Mouse (Mus musculus) forebrain, embryonic 12.5 days (tissue): ENCODE data around the gene Zfp27. TPM values are rescaled to one million over a fixed set of nuclear protein-coding genes. Genes with fewer than 3 reads are reported as not detected.
A peak's percentile ranks its signal among the peaks of the same experiment; 100 is the strongest.
"Not testable (repeated sequence)": the region's sequence is repeated elsewhere in the genome, so short reads cannot be mapped to it uniquely, and the experiment has no call there.

Experiments
- ATAC-seq: fragments of 200-750 bp; cut with Nextera tagmentation; 2 replicates; pipeline ENCODE4 v1.8.0; 2017; ENCODE audit warnings: moderate TSS enrichment; ENCODE audit not compliant: low FRiP score
- H3K27ac ChIP-seq: fragments of 300-500 bp; sonication (generic); 2 replicates; pipeline ENCODE4 v1.5.1; 2016; ENCODE audit warnings: mild to moderate bottlenecking
- H3K27me3 ChIP-seq: fragments of 300-500 bp; sonication (generic); 2 replicates; pipeline ENCODE4 v1.6.1; 2016; ENCODE audit warnings: mild to moderate bottlenecking
- H3K36me3 ChIP-seq: fragments of 300-500 bp; sonication (generic); replicated peaks from 2 replicates; pipeline ENCODE4 v1.6.1; 2016; ENCODE audit warnings: mild to moderate bottlenecking
- H3K4me1 ChIP-seq: fragments of 300-500 bp; sonication (generic); 2 replicates; pipeline ENCODE4 v1.6.1; 2016
- H3K4me2 ChIP-seq: fragments of 300-500 bp; sonication (generic); 2 replicates; pipeline ENCODE4 v1.6.1; 2016; ENCODE audit warnings: mild to moderate bottlenecking, moderate library complexity
- H3K4me3 ChIP-seq: fragments of 300-500 bp; sonication (generic); replicated peaks from 2 replicates; pipeline ENCODE4 v1.5.1; 2016; ENCODE audit warnings: mild to moderate bottlenecking
- H3K9ac ChIP-seq: fragments of 300-500 bp; sonication (generic); 2 replicates; pipeline ENCODE4 v1.6.1; 2016; ENCODE audit warnings: mild to moderate bottlenecking
- H3K9me3 ChIP-seq: fragments of 300-500 bp; sonication (generic); 2 replicates; pipeline ENCODE4 v1.6.1; 2016
- WGBS: fragments of 180-500 bp; shearing (Covaris S2); methylation state at CpG from one replicate; pipeline ENCODE4 v1.1.7; 2016; 5-methylcytosine and 5-hydroxymethylcytosine counted together
- microRNA-seq: library from miRNA; unstranded; fragments of <30 nt; microRNA quantifications from one replicate; pipeline ENCODE4, GENCODE M21; 2017
- polyA plus RNA-seq: library from polyadenylated mRNA; unstranded; fragments of >200 nt; fragmentation: Nextera tagmentation; extraction: Ambion mirVana; gene quantifications from 2 replicates; pipeline ENCODE4 v1.2.1, GENCODE M21; 2016

Gene Zfp27
- polyA plus RNA-seq, 1 experiment from 2014 or later, result 13.4 TPM

GRCm38 (mm10) chr7:29877561-29877960 is 28.8 kb downstream of the Zfp27 start:
- 91% methylated on average over 9 of the region's 9 CpGs for WGBS
- not testable (repeated sequence) for ATAC-seq, H3K27me3 ChIP-seq, H3K4me2 ChIP-seq, H3K4me1 ChIP-seq, H3K27ac ChIP-seq, H3K9ac ChIP-seq, H3K4me3 ChIP-seq
- peaks cover 21% of the 10 kb centered on the region for H3K9me3 ChIP-seq
- H3K36me3 ChIP-seq, result peaks cover 30% of the 10 kb centered on the region

GRCm38 (mm10) chr7:29874256-29874655 is 32.1 kb downstream of the Zfp27 start:
- H3K4me1 ChIP-seq, result no peaks in the 10 kb centered on the region
- no peaks in the 10 kb centered on the region for H3K27me3 ChIP-seq
- H3K36me3 ChIP-seq, result peaks cover 30% of the 10 kb centered on the region
- H3K9me3 ChIP-seq, result peaks cover 25% of the 10 kb centered on the region
- ATAC-seq, result no peak
- H3K4me3 ChIP-seq, result no peak overlapping the region
- no peak overlapping the region for H3K27ac ChIP-seq
- 96% methylated on average over 10 of the region's 10 CpGs for WGBS
- H3K9ac ChIP-seq, result no peak overlapping the region
- H3K4me2 ChIP-seq, result no peak overlapping the region

- Histone ChIP-seq H3K27ac (no peak overlapping the region), H3K36me3 (peaks cover 4% of the 10 kb centered on the region; the same call in 1 of the 2 replicates), H3K9me3 (no peaks in the 10 kb centered on the region), H3K4me1 (peaks cover 9% of the 10 kb centered on the region), H3K27me3 (no peaks in the 10 kb centered on the region), H3K4me2 (no peak overlapping the region), H3K9ac (no peak overlapping the region), H3K4me3 (no peak overlapping the region)
- ATAC-seq, result no peak
- whole genome bisulfite sequencing, result 87% methylated on average over 7 of the region's 7 CpGs
These were observed 44.7 kb downstream of the Zfp27 start for GRCm38 (mm10) chr7:29861660-29862059.

GRCm38 (mm10) chr7:29859532-29860517 is 46.5 kb downstream of the Zfp27 start, which contains the start of gene Zfp420:
Gene Zfp420, plus strand, starts transcription at chr7:29859979.
- H3K27me3 ChIP-seq, result no peaks in the 10 kb centered on the region
- peak within 1 kb of the TSS; percentile 77 for H3K4me2 ChIP-seq
- no peaks in the 10 kb centered on the region for H3K9me3 ChIP-seq
- peak within 1 kb of the TSS; percentile 62 for H3K4me3 ChIP-seq
- H3K36me3 ChIP-seq, result peaks cover 4% of the 10 kb centered on the region; the same call in 1 of the 2 replicates
- peak; percentile 98 for ATAC-seq
- peak within 1 kb of the TSS; percentile 68 for H3K27ac ChIP-seq
- 7% methylated on average over 32 of the region's 32 CpGs for WGBS
- peaks cover 9% of the 10 kb centered on the region for H3K4me1 ChIP-seq
- H3K9ac ChIP-seq, result peak within 1 kb of the TSS; percentile 68

- Histone ChIP-seq H3K9me3 (no peaks in the 10 kb centered on the region), H3K4me1 (peaks cover 6% of the 10 kb centered on the region), H3K9ac (peak within 1 kb of the TSS; percentile 57), H3K4me3 (peak within 1 kb of the TSS; percentile 49), H3K27ac (no peak within 1 kb of the TSS), H3K27me3 (no peaks in the 10 kb centered on the region), H3K4me2 (peak within 1 kb of the TSS; percentile 68), H3K36me3 (peaks cover 23% of the 10 kb centered on the region)
- WGBS, result 2% methylated on average over 21 of the region's 21 CpGs
- ATAC-seq, result peak; percentile 97
These were observed 53.0 kb downstream of the Zfp27 start, which contains the start of gene Zfp940 for GRCm38 (mm10) chr7:29853219-29853842. Gene Zfp940, minus strand, starts transcription at chr7:29853669.

- peaks cover 24% of the 10 kb centered on the region for H3K36me3 ChIP-seq
- peak overlapping the region; percentile 49 for H3K4me3 ChIP-seq
- peak; percentile 4; the same call in 1 of the 2 replicates for ATAC-seq
- no peaks in the 10 kb centered on the region for H3K27me3 ChIP-seq
- no peaks in the 10 kb centered on the region for H3K9me3 ChIP-seq
- peak overlapping the region; percentile 68 for H3K4me2 ChIP-seq
- WGBS, result 58% methylated on average over 9 of the region's 9 CpGs
- peaks cover 6% of the 10 kb centered on the region for H3K4me1 ChIP-seq
- H3K9ac ChIP-seq, result peak overlapping the region; percentile 57
- H3K27ac ChIP-seq, result no peak overlapping the region
These were observed 53.5 kb downstream of the Zfp27 start for GRCm38 (mm10) chr7:29852831-29853218.

GRCm38 (mm10) chr7:29844616-29845015 is 61.8 kb downstream of the Zfp27 start:
- WGBS, result 93% methylated on average over 5 of the region's 5 CpGs
- no peak for ATAC-seq
- Histone ChIP-seq H3K4me2 (no peak overlapping the region), H3K27ac (no peak overlapping the region), H3K27me3 (no peaks in the 10 kb centered on the region), H3K4me1 (no peaks in the 10 kb centered on the region), H3K9ac (no peak overlapping the region), H3K36me3 (peaks cover 49% of the 10 kb centered on the region), H3K9me3 (no peaks in the 10 kb centered on the region), H3K4me3 (no peak overlapping the region)

Small RNA genes within 50 kb of the gene (microRNA-seq; reads per million reads assigned to microRNA genes)
- 1.2 reads per million for gene Mir7668

Other genes starting within 250 kb of the Zfp27 start
- 0.06 and 0.10 TPM in 2 replicates for gene Catsperg2, start 179.5 kb downstream of the Zfp27 start, polyA plus RNA-seq
- 17.8 and 18.3 TPM in 2 replicates for gene Zfp84, start 138.0 kb downstream of the Zfp27 start, polyA plus RNA-seq
- 11.6 and 11.8 TPM in 2 replicates for gene Zfp30, start 122.6 kb downstream of the Zfp27 start, polyA plus RNA-seq
- 20.7 and 23.0 TPM in 2 replicates for gene Zfp790, start 90.5 kb downstream of the Zfp27 start, polyA plus RNA-seq
- 11.9 and 12.8 TPM in 2 replicates for gene Zfp940, start 52.9 kb downstream of the Zfp27 start, polyA plus RNA-seq
- gene Zfp420, start 46.6 kb downstream of the Zfp27 start, polyA plus RNA-seq, result 10.6 and 12.1 TPM in 2 replicates
- 6.6 and 7.6 TPM in 2 replicates for gene Zfp383, start 1.7 kb upstream of the Zfp27 start, polyA plus RNA-seq
- gene Zfp74, start 47.5 kb upstream of the Zfp27 start, polyA plus RNA-seq, result 15.4 and 16.5 TPM in 2 replicates
- 10.3 and 12.1 TPM in 2 replicates for gene Zfp568, start 77.4 kb upstream of the Zfp27 start, polyA plus RNA-seq
- 6.0 and 6.1 TPM in 2 replicates for gene Zfp14, start 144.8 kb upstream of the Zfp27 start, polyA plus RNA-seq
- 4.7 and 8.9 TPM in 2 replicates for gene Zfp82, start 166.3 kb upstream of the Zfp27 start, polyA plus RNA-seq
- 2.7 and 6.9 TPM in 2 replicates for gene Gm26920, start 183.8 kb upstream of the Zfp27 start, polyA plus RNA-seq
- gene Zfp566, start 184.0 kb upstream of the Zfp27 start, polyA plus RNA-seq, result 13.5 and 16.2 TPM in 2 replicates
- gene Zfp260, start 188.2 kb upstream of the Zfp27 start, polyA plus RNA-seq, result 129 TPM in 2 replicates
- 16.1 and 21.2 TPM in 2 replicates for gene Zfp382, start 215.4 kb upstream of the Zfp27 start, polyA plus RNA-seq